Mouse (Mus musculus) forebrain, embryonic 11.5 days (tissue): ENCODE measurements around the gene Fip1l1. TPM values are rescaled to one million over a fixed set of nuclear protein-coding genes. Genes with fewer than 3 reads are reported as not detected.

Experiments
- ATAC-seq: fragments of 200-750 bp; cut with Nextera tagmentation; replicated peaks from 2 replicates; pipeline ENCODE4 v1.8.0; 2017; ENCODE audit warnings: moderate TSS enrichment; ENCODE audit not compliant: low FRiP score
- DNase-seq: peaks from one replicate; pipeline ENCODE4 v3.0.0-alpha.2; 2017; ENCODE audit warnings: low spot score
- H3K27ac ChIP-seq: fragments of 300-500 bp; sonication (generic); 2 replicates; pipeline ENCODE4 v1.5.1; 2014; ENCODE audit warnings: low read depth, low read length
- H3K27me3 ChIP-seq: fragments of 300-500 bp; sonication (generic); 2 replicates; pipeline ENCODE4 v1.6.1; 2014; ENCODE audit warnings: mild to moderate bottlenecking, low read length, mixed read lengths; ENCODE audit not compliant: control insufficient read depth, insufficient read depth
- H3K36me3 ChIP-seq: fragments of 300-500 bp; sonication (generic); 2 replicates; pipeline ENCODE4 v1.6.1; 2014; ENCODE audit warnings: mild to moderate bottlenecking, low read length, moderate library complexity, mixed read lengths; ENCODE audit not compliant: control insufficient read depth, insufficient read depth
- H3K4me1 ChIP-seq: fragments of 300-500 bp; sonication (generic); replicated peaks from 2 replicates; pipeline ENCODE4 v1.6.1; 2014; ENCODE audit warnings: low read length, mixed read lengths; ENCODE audit not compliant: control insufficient read depth, insufficient read depth
- H3K4me2 ChIP-seq: fragments of 300-500 bp; sonication (generic); 2 replicates; pipeline ENCODE4 v1.6.1; 2014; ENCODE audit warnings: low read depth, mild to moderate bottlenecking, low read length, moderate library complexity, mixed read lengths; ENCODE audit not compliant: severe bottlenecking
- H3K4me3 ChIP-seq: fragments of 300-500 bp; sonication (generic); 2 replicates; pipeline ENCODE4 v1.5.1; 2014; ENCODE audit warnings: low read depth, low read length
- H3K9ac ChIP-seq: fragments of 300-500 bp; sonication (generic); 2 replicates; pipeline ENCODE4 v1.6.1; 2014; ENCODE audit warnings: low read length
- H3K9me3 ChIP-seq: fragments of 300-500 bp; sonication (generic); 2 replicates; pipeline ENCODE4 v1.6.1; 2016; ENCODE audit warnings: low read length, mixed read lengths; ENCODE audit not compliant: control insufficient read depth
- WGBS: fragments of 180-500 bp; shearing (Covaris S2); extraction: QIAGEN DNeasy Blood & Tissue Kit; methylation state at CpG from one replicate; pipeline ENCODE4 v1.1.7; 2014; 5-methylcytosine and 5-hydroxymethylcytosine counted together
- polyA plus RNA-seq: library from polyadenylated mRNA; unstranded; fragments of >200 nt; fragmentation: Nextera tagmentation; extraction: Ambion mirVana; gene quantifications from 2 replicates; pipeline ENCODE4 v1.2.1, GENCODE M21; 2014

Fip1l1 gene
- polyA plus RNA-seq, 1 experiment from 2014 or later, result 128 TPM

- no peak for ATAC-seq
- Histone ChIP-seq H3K36me3 (no peaks in the 10 kb centered on the region), H3K4me1 (no peaks in the 10 kb centered on the region), H3K9ac (no peak overlapping the region), H3K4me2 (no peak overlapping the region), H3K9me3 (no peaks in the 10 kb centered on the region), H3K4me3 (no peak overlapping the region), H3K27ac (no peak overlapping the region), H3K27me3 (no peaks in the 10 kb centered on the region)
- 43% methylated on average over 7 of the region's 7 CpGs for WGBS
- DNase-seq, result no peak
Measured at GRCm38 (mm10) chr5:74621691-74622470, 86.6 kb downstream of the Fip1l1 start.

DNA sequence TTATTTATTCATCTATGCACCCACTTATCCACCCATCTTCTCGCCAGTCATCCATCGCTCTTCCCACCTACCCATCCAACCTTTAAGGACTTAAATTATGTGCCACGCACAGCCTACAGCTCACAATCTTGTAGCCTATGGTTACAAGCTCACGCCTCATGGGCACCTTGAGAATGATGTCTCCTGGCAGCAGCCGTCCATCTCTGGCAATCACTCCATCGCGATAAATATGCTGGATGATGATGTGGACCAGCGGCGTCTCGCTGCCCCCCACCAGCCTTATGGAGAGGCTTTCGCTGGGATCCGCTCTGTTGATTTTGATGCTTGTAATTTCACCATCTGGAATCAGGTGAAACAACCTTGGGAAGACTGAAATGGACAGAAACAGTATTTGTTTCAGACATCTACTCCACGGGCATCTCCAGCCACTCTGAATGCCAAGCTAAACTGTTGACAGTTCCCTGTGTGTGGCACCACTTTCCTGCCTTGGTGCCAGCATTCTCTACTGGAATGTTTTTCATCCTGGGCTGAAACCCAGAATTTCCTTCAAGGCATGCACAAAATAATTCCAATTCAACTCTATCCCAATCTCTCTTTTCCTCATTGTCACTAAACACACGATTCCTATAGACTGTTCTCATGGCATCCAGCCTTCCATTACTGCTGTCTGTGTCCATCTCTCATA, 88.2 kb downstream of the Fip1l1 start:
- Histone ChIP-seq H3K4me2 (no peak overlapping the region), H3K27me3 (no peaks in the 10 kb centered on the region), H3K27ac (no peak overlapping the region), H3K9me3 (no peaks in the 10 kb centered on the region), H3K4me1 (no peaks in the 10 kb centered on the region), H3K9ac (no peak overlapping the region), H3K4me3 (no peak overlapping the region), H3K36me3 (no peaks in the 10 kb centered on the region)
- ATAC-seq (no peak), DNase-seq (no peak)
- 93% methylated on average over 14 of the region's 14 CpGs for whole genome bisulfite sequencing

DNA sequence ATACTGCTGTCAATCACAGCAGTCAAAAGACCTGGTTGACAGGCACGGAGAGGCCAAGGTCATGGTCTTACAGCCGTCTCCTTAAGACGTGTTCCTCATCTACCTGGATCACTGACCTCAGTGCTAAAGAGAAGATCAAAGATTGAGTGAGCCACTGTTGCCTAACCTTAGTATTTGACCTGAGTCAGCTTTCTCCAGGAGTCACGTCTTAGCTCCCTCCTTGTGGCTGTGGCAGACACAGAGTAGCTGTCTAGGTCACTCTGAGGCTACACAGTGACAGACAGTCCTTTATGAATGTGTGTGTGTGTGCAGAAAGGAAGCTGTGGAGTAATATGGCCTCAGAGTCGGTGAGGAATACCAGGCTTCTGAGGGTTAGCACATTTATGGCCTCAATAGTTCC, 89.1 kb downstream of the Fip1l1 start:
- no peak overlapping the region for H3K9ac ChIP-seq
- H3K27ac ChIP-seq, result no peak overlapping the region
- no peak overlapping the region for H3K4me3 ChIP-seq
- H3K4me2 ChIP-seq, result no peak overlapping the region
- ATAC-seq (no peak), DNase-seq (no peak)
- no peaks in the 10 kb centered on the region for H3K27me3 ChIP-seq
- WGBS, result 67% methylated on average over 5 of the region's 5 CpGs
- no peaks in the 10 kb centered on the region for H3K36me3 ChIP-seq
- H3K4me1 ChIP-seq, result no peaks in the 10 kb centered on the region
- H3K9me3 ChIP-seq, result no peaks in the 10 kb centered on the region

GRCm38 (mm10) chr5:74628001-74628400, 92.8 kb downstream of the Fip1l1 start:
- H3K9ac ChIP-seq, result no peak overlapping the region
- ATAC-seq, result no peak

GRCm38 (mm10) chr5:74632369-74633114, 97.3 kb downstream of the Fip1l1 start:
- ATAC-seq, result no peak
- DNase-seq, result no peak
- 70% methylated on average over 17 of the region's 17 CpGs for WGBS
- Histone ChIP-seq H3K9me3 (no peaks in the 10 kb centered on the region), H3K4me2 (no peak overlapping the region), H3K4me3 (no peak overlapping the region), H3K36me3 (no peaks in the 10 kb centered on the region), H3K4me1 (no peaks in the 10 kb centered on the region), H3K27ac (no peak overlapping the region), H3K27me3 (no peaks in the 10 kb centered on the region), H3K9ac (no peak overlapping the region)

More at GRCm38 (mm10) chr5:74628001-74628400, 92.8 kb downstream of the Fip1l1 start:
- Histone ChIP-seq H3K4me1 (no peaks in the 10 kb centered on the region), H3K27ac (no peak overlapping the region), H3K36me3 (no peaks in the 10 kb centered on the region), H3K4me3 (no peak overlapping the region), H3K4me2 (no peak overlapping the region), H3K9me3 (no peaks in the 10 kb centered on the region), H3K27me3 (no peaks in the 10 kb centered on the region)
- DNase-seq, result no peak
- WGBS, result 94% methylated on average over 12 of the region's 12 CpGs

GRCm38 (mm10) chr5:74633453-74633852, 98.2 kb downstream of the Fip1l1 start:
- H3K4me3 ChIP-seq, result no peak overlapping the region
- 91% methylated on average over 6 of the region's 6 CpGs for WGBS
- no peak for DNase-seq

DNA sequence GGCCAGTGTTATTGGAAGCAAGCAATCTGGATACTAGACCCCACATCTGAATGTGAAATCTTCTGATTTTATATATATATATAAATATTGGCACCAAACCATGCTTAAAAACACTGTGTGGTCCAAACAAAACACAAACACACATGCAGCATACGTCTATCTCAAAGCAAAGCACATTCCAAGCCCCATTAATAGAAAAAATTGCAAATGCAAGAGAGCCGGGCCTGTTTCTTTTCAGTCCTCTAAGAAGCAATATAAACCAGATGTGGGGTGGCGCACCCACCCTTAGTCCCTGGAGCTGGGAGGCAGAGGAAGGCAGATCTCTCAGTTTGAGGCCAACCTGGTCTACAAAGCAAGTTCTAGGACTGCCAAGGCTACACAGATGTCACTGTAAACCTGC, 99.1 kb downstream of the Fip1l1 start:
- H3K4me3 ChIP-seq, result no peak overlapping the region
- H3K27me3 ChIP-seq, result no peaks in the 10 kb centered on the region
- 78% methylated on average over 3 of the region's 3 CpGs for WGBS
- H3K4me1 ChIP-seq, result no peaks in the 10 kb centered on the region
- ATAC-seq (no peak), DNase-seq (no peak)
- no peak overlapping the region for H3K9ac ChIP-seq
- no peak overlapping the region for H3K4me2 ChIP-seq
- no peaks in the 10 kb centered on the region for H3K36me3 ChIP-seq
- no peaks in the 10 kb centered on the region for H3K9me3 ChIP-seq
- H3K27ac ChIP-seq, result no peak overlapping the region

More at GRCm38 (mm10) chr5:74633453-74633852, 98.2 kb downstream of the Fip1l1 start:
- Histone ChIP-seq H3K9me3 (no peaks in the 10 kb centered on the region), H3K4me2 (no peak overlapping the region), H3K27ac (no peak overlapping the region), H3K36me3 (no peaks in the 10 kb centered on the region), H3K9ac (no peak overlapping the region), H3K4me1 (no peaks in the 10 kb centered on the region), H3K27me3 (no peaks in the 10 kb centered on the region)
- ATAC-seq, result no peak

GRCm38 (mm10) chr5:74639516-74639915, 104.3 kb downstream of the Fip1l1 start:
- no peaks in the 10 kb centered on the region for H3K36me3 ChIP-seq
- 87% methylated on average over 6 of the region's 6 CpGs for WGBS

More at GRCm38 (mm10) chr5:74639516-74639915, 104.3 kb downstream of the Fip1l1 start:
- Histone ChIP-seq H3K9me3 (no peaks in the 10 kb centered on the region), H3K27me3 (no peaks in the 10 kb centered on the region), H3K27ac (no peak overlapping the region), H3K4me3 (no peak overlapping the region), H3K4me2 (no peak overlapping the region), H3K4me1 (no peaks in the 10 kb centered on the region), H3K9ac (no peak overlapping the region)
- ATAC-seq (no peak), DNase-seq (no peak)
